Mouse (Mus musculus) liver, postnatal 0 days (tissue): Measurements from ENCODE around the gene Icam2. TPM values are rescaled to one million over a fixed set of nuclear protein-coding genes. Genes with fewer than 3 reads are reported as not detected.
"Not testable (repeated sequence)": the region's sequence is repeated elsewhere in the genome, so short reads cannot be mapped to it uniquely, and the experiment has no call there.

Experiments used
- ATAC-seq: fragments of 200-750 bp; cut with Nextera tagmentation; 2 replicates; pipeline ENCODE4 v1.8.0; 2017; ENCODE audit warnings: mild to moderate bottlenecking, moderate library complexity
- DNase-seq: peaks from one replicate; pipeline ENCODE4 v3.0.0-alpha.2; 2016
- H3K27ac ChIP-seq: fragments of 300-500 bp; sonication (generic); 2 replicates; pipeline ENCODE4 v1.5.1; 2014; ENCODE audit warnings: antibody characterized with exemption, moderate library complexity, mild to moderate bottlenecking, low read depth
- H3K27me3 ChIP-seq: fragments of 300-500 bp; sonication (generic); 2 replicates; pipeline ENCODE4 v1.6.1; 2014; ENCODE audit warnings: low read length, control low read depth, mixed read lengths; ENCODE audit not compliant: insufficient read depth
- H3K36me3 ChIP-seq: fragments of 300-500 bp; sonication (generic); replicated peaks from 2 replicates; pipeline ENCODE4 v1.6.1; 2014; ENCODE audit warnings: mild to moderate bottlenecking, control low read depth, low read length, moderate library complexity, mixed read lengths; ENCODE audit not compliant: insufficient read depth
- H3K4me1 ChIP-seq: fragments of 300-500 bp; sonication (generic); 2 replicates; pipeline ENCODE4 v1.6.1; 2014; ENCODE audit warnings: antibody characterized with exemption, mild to moderate bottlenecking, control low read depth; ENCODE audit not compliant: insufficient read depth
- H3K4me2 ChIP-seq: fragments of 300-500 bp; sonication (generic); 2 replicates; pipeline ENCODE4 v1.6.1; 2014; ENCODE audit warnings: low read depth, mild to moderate bottlenecking, low read length, moderate library complexity, mixed read lengths
- H3K4me3 ChIP-seq: fragments of 300-500 bp; sonication (generic); 2 replicates; pipeline ENCODE4 v1.5.1; 2014; ENCODE audit warnings: low read depth, low read length
- H3K9ac ChIP-seq: fragments of 300-500 bp; sonication (generic); replicated peaks from 2 replicates; pipeline ENCODE4 v1.6.1; 2014; ENCODE audit warnings: mild to moderate bottlenecking, moderate library complexity
- H3K9me3 ChIP-seq: fragments of 300-500 bp; sonication (generic); 2 replicates; pipeline ENCODE4 v1.6.1; 2016; ENCODE audit warnings: mild to moderate bottlenecking, control low read depth, low read length, mixed read lengths
- CTCF ChIP-seq: sonication (generic); IDR thresholded peaks from 2 replicates; pipeline ENCODE4 v1.5.1; 2016; ENCODE audit warnings: antibody characterized with exemption, low read depth
- EP300 ChIP-seq: IDR thresholded peaks from 2 replicates; pipeline ENCODE4 v1.6.1; 2016; ENCODE audit warnings: antibody characterized with exemption, low read depth, mild to moderate bottlenecking
- WGBS: fragments of 180-500 bp; shearing (Covaris S2); extraction: QIAGEN DNeasy Blood & Tissue Kit; methylation state at CpG from one replicate; pipeline ENCODE4 v1.1.7; 2014; ENCODE audit not compliant: insufficient replicate concordance; 5-methylcytosine and 5-hydroxymethylcytosine counted together
- polyA plus RNA-seq: library from polyadenylated mRNA; unstranded; fragments of >200 nt; fragmentation: Nextera tagmentation; extraction: Ambion mirVana; gene quantifications from 2 replicates; pipeline ENCODE4 v1.2.1, GENCODE M21; 2015

Icam2 gene
- polyA plus RNA-seq, 1 experiment from 2014 or later: 12.6 TPM

- WGBS: 56% methylated on average over 6 of the region's 6 CpGs
- no peak for ATAC-seq
Measured at GRCm38 (mm10) chr11:106349772-106350171, 38.1 kb downstream of the Icam2 start.

GRCm38 (mm10) chr11:106344910-106345309 lies 43.0 kb downstream of the Icam2 start:
- Histone ChIP-seq H3K9me3 (no peaks in the 10 kb centered on the region), H3K36me3 (no peaks in the 10 kb centered on the region), H3K4me3 (no peak overlapping the region), H3K9ac (no peak overlapping the region), H3K4me1 (no peaks in the 10 kb centered on the region), H3K27ac (no peak overlapping the region), H3K4me2 (no peak overlapping the region), H3K27me3 (no peaks in the 10 kb centered on the region)
- 50% methylated on average over 6 of the region's 6 CpGs for WGBS
- no peak for ATAC-seq
- DNase-seq: no peak
- TF ChIP-seq EP300 (no peak), CTCF (no peak)

More at GRCm38 (mm10) chr11:106349772-106350171, 38.1 kb downstream of the Icam2 start:
- Histone ChIP-seq H3K9ac (no peak overlapping the region), H3K36me3 (no peaks in the 10 kb centered on the region), H3K4me1 (no peaks in the 10 kb centered on the region), H3K4me3 (no peak overlapping the region), H3K9me3 (no peaks in the 10 kb centered on the region), H3K27me3 (no peaks in the 10 kb centered on the region), H3K4me2 (no peak overlapping the region), H3K27ac (no peak overlapping the region)
- TF ChIP-seq CTCF (no peak), EP300 (no peak)
- DNase-seq: no peak

- Histone ChIP-seq H3K27ac (no peak overlapping the region), H3K4me2 (no peak overlapping the region), H3K4me1 (no peaks in the 10 kb centered on the region), H3K9me3 (no peaks in the 10 kb centered on the region), H3K27me3 (no peaks in the 10 kb centered on the region), H3K36me3 (no peaks in the 10 kb centered on the region), H3K4me3 (no peak overlapping the region), H3K9ac (no peak overlapping the region)
- DNase-seq (no peak), ATAC-seq (no peak)
- WGBS: 44% methylated on average over 9 of the region's 9 CpGs
- TF ChIP-seq CTCF (no peak), EP300 (no peak)
Measured at GRCm38 (mm10) chr11:106340990-106341520, 46.8 kb downstream of the Icam2 start.

DNA sequence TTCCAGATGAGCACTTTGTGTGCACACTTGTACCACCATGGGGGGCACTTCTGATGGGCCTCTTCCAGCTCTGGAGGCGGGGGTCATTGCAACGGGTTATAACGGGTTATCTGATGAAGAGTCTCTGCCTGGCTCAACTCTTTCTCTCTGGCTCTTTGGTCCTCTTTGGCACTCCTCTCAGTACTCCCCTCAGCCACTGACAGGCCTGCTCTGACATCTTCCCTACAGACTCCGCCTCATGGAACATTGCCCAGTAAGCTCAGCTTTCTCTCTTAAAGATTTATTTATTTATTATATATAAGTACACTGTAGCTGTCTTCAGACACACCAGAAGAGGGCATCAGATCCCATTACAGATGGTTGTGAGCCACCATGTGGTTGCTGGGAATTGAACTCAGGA lies 48.6 kb downstream of the Icam2 start:
- not testable (repeated sequence) for ATAC-seq, H3K4me3 ChIP-seq, DNase-seq, H3K27ac ChIP-seq, H3K4me1 ChIP-seq, H3K9ac ChIP-seq, H3K36me3 ChIP-seq, H3K4me2 ChIP-seq, H3K9me3 ChIP-seq, H3K27me3 ChIP-seq
- 74% methylated on average over 4 of the region's 4 CpGs for WGBS

- no peak overlapping the region for H3K4me3 ChIP-seq
Measured at GRCm38 (mm10) chr11:106338870-106339269, 49.0 kb downstream of the Icam2 start.

DNA sequence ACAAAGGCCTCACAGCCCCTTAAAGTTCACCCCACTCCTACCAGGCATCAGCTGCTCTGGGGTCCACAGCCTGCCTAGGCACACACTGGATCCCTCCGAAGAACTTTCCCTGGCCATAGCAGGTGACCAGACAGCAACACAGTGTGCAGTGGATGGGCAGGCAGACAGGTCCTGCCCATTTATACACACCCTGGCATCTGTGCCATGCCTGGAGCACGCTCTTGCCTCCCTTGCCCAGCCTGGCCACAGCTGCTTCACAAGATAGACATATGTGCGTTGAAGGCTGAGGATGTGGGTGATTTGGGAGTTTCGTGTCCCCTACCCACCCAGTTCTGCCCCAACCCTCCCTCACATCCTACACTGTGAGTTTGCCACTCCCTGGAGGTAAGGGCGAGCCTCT lies 49.8 kb downstream of the Icam2 start:
- H3K4me3 ChIP-seq: no peak overlapping the region
- H3K9me3 ChIP-seq: no peaks in the 10 kb centered on the region
- no peaks in the 10 kb centered on the region for H3K27me3 ChIP-seq
- TF ChIP-seq CTCF: no peak
- no peak for TF ChIP-seq EP300
- H3K9ac ChIP-seq: no peak overlapping the region
- H3K36me3 ChIP-seq: no peaks in the 10 kb centered on the region
- DNase-seq: no peak
- H3K27ac ChIP-seq: no peak overlapping the region
- no peaks in the 10 kb centered on the region for H3K4me1 ChIP-seq
- no peak for ATAC-seq
- 73% methylated on average over 5 of the region's 5 CpGs for WGBS
- no peak overlapping the region for H3K4me2 ChIP-seq

More at GRCm38 (mm10) chr11:106338870-106339269, 49.0 kb downstream of the Icam2 start:
- H3K9me3 ChIP-seq: no peaks in the 10 kb centered on the region
- no peaks in the 10 kb centered on the region for H3K4me1 ChIP-seq
- no peaks in the 10 kb centered on the region for H3K27me3 ChIP-seq
- no peak for ATAC-seq
- no peaks in the 10 kb centered on the region for H3K36me3 ChIP-seq
- WGBS: 80% methylated on average over 7 of the region's 7 CpGs
- no peak for DNase-seq
- no peak overlapping the region for H3K27ac ChIP-seq
- no peak overlapping the region for H3K4me2 ChIP-seq
- no peak for TF ChIP-seq CTCF
- TF ChIP-seq EP300: no peak
- no peak overlapping the region for H3K9ac ChIP-seq

GRCm38 (mm10) chr11:106334066-106334465 lies 53.8 kb downstream of the Icam2 start:
- Histone ChIP-seq H3K36me3 (no peaks in the 10 kb centered on the region), H3K27ac (no peak overlapping the region), H3K27me3 (no peaks in the 10 kb centered on the region), H3K9me3 (no peaks in the 10 kb centered on the region), H3K9ac (no peak overlapping the region), H3K4me3 (no peak overlapping the region), H3K4me1 (peaks cover 5% of the 10 kb centered on the region), H3K4me2 (no peak overlapping the region)
- no peak for TF ChIP-seq CTCF
- no peak for TF ChIP-seq EP300
- ATAC-seq (no peak), DNase-seq (no peak)
- WGBS: 14% methylated on average over 2 of the region's 2 CpGs
